Mouse (Mus musculus): ENCODE results near the gene Frmd7. TPM values are rescaled to one million over a fixed set of nuclear protein-coding genes. Genes with fewer than 3 reads are reported as not detected.

Frmd7 gene
- polyA plus RNA-seq, 1 experiment: not detected

GRCm38 (mm10) chrX:50926893-50927545, 15.5 kb downstream of the Frmd7 start:
- WGBS: 49% methylated on average over 10 of the region's 10 CpGs
- Histone ChIP-seq H3K4me3 (ENCODE audit: insufficient read depth, low read depth, low read length) (no peak overlapping the region), H3K4me1 (ENCODE audit: control insufficient read depth, insufficient read depth, low read length) (no peaks in the 10 kb centered on the region), H3K27ac (ENCODE audit: insufficient read depth, low read depth, low read length) (no peak overlapping the region), H3K36me3 (ENCODE audit: control insufficient read depth, insufficient read depth, low read length) (no peaks in the 10 kb centered on the region), H3K27me3 (replicated peaks; ENCODE audit: control insufficient read depth, insufficient read depth, low read length) (no peaks in the 10 kb centered on the region)
- no peak for DNase-seq
- TF ChIP-seq CTCF (conservative IDR thresholded peaks at IDR 0.05; ENCODE audit: insufficient read depth, insufficient read length, low read depth, low read length) (no peak), POLR2A (IDR thresholded peaks at IDR 0.05; ENCODE audit: low read depth, low read length) (no peak)

DNA sequence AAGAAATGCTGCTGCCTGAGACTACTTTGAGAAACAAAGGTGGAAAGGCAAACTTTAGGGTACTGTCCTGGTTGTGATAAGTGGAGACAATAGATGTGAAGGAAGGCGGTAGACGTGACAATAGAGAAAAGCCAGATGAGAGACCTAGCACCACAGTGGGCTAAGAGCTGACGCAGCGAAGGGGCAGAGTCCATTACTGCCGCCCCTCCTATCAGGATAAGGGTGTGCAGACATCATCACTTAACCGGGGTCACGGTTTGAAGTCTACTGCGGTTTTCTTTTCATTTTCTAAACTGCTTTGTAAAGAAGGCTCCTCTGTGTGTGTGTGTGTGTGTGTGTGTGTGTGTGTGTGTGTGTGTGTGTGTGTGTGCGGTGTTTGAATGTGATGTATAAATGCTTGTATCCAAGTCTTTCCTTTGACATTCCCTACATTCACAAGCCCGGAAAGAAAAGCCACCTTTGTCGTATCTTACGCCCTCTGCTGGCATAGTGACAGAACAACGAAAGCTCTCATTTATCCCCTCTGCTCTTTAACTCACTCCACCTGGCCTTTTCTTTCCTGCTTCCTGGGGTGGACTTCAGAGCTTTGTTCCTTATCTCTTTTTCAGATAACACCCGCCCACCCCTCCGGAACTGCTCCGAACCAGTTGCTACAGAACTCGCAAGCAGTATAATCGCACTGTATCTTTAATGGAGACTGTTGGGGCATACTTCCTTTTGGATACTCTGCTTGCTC, 17.7 kb downstream of the Frmd7 start:
- peak; percentile 16 for DNase-seq
- 0 out of 2 replicates have a peak, but pooled peaks have one; percentile 18 for TF ChIP-seq CTCF (conservative IDR thresholded peaks at IDR 0.05; ENCODE audit: insufficient read depth, insufficient read length, low read depth, low read length)
- TF ChIP-seq POLR2A (IDR thresholded peaks at IDR 0.05; ENCODE audit: low read depth, low read length): no peak
- Histone ChIP-seq H3K4me1 (ENCODE audit: control insufficient read depth, insufficient read depth, low read length) (no peaks in the 10 kb centered on the region), H3K4me3 (ENCODE audit: insufficient read depth, low read depth, low read length) (no peak overlapping the region), H3K36me3 (ENCODE audit: control insufficient read depth, insufficient read depth, low read length) (no peaks in the 10 kb centered on the region), H3K27me3 (replicated peaks; ENCODE audit: control insufficient read depth, insufficient read depth, low read length) (no peaks in the 10 kb centered on the region), H3K27ac (ENCODE audit: insufficient read depth, low read depth, low read length) (no peak overlapping the region)
- WGBS: 59% methylated on average over 18 of the region's 18 CpGs

DNA sequence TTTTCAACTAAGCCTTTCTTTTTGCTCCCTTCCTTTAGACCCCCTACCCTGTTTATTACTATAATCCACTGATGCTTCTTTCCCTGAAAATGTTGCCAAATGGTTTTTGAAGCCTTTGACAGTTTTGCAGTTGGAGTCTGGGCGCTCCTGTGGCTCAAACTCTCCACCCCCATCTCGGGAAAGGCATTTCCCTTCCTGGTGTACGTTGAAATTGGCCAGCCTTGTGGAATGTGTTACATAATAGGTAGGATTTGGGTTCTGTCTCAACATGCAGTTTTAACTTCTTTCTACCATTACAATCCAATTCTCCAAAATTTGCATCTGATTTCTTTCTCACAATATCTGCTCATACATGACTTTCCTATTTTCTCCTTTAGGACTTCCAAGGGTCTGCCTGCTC, 23.8 kb downstream of the Frmd7 start:
- no peak for DNase-seq
- Histone ChIP-seq H3K36me3 (ENCODE audit: control insufficient read depth, insufficient read depth, low read length) (no peaks in the 10 kb centered on the region), H3K27ac (ENCODE audit: insufficient read depth, low read depth, low read length) (no peak overlapping the region), H3K4me3 (ENCODE audit: insufficient read depth, low read depth, low read length) (no peak overlapping the region), H3K4me1 (ENCODE audit: control insufficient read depth, insufficient read depth, low read length) (no peaks in the 10 kb centered on the region), H3K27me3 (replicated peaks; ENCODE audit: control insufficient read depth, insufficient read depth, low read length) (no peaks in the 10 kb centered on the region)
- no peak for TF ChIP-seq POLR2A (IDR thresholded peaks at IDR 0.05; ENCODE audit: low read depth, low read length)
- TF ChIP-seq CTCF (conservative IDR thresholded peaks at IDR 0.05; ENCODE audit: insufficient read depth, insufficient read length, low read depth, low read length): no peak
- 28% methylated on average over 3 of the region's 3 CpGs for WGBS

- no peak overlapping the region for H3K27ac ChIP-seq (ENCODE audit: insufficient read depth, low read depth, low read length)
- no peaks in the 10 kb centered on the region for H3K27me3 ChIP-seq (replicated peaks; ENCODE audit: control insufficient read depth, insufficient read depth, low read length)
- 25% methylated on average over 3 of the region's 3 CpGs for WGBS
- no peak overlapping the region for H3K4me3 ChIP-seq (ENCODE audit: insufficient read depth, low read depth, low read length)
- no peaks in the 10 kb centered on the region for H3K4me1 ChIP-seq (ENCODE audit: control insufficient read depth, insufficient read depth, low read length)
- TF ChIP-seq POLR2A (IDR thresholded peaks at IDR 0.05; ENCODE audit: low read depth, low read length): no peak
- no peak for TF ChIP-seq CTCF (conservative IDR thresholded peaks at IDR 0.05; ENCODE audit: insufficient read depth, insufficient read length, low read depth, low read length)
- no peak for DNase-seq
- H3K36me3 ChIP-seq (ENCODE audit: control insufficient read depth, insufficient read depth, low read length): no peaks in the 10 kb centered on the region
Measured at GRCm38 (mm10) chrX:50917389-50917788, 25.1 kb downstream of the Frmd7 start.

GRCm38 (mm10) chrX:50909915-50910314, 32.6 kb downstream of the Frmd7 start:
- Histone ChIP-seq H3K27me3 (replicated peaks; ENCODE audit: control insufficient read depth, insufficient read depth, low read length) (no peaks in the 10 kb centered on the region), H3K36me3 (ENCODE audit: control insufficient read depth, insufficient read depth, low read length) (no peaks in the 10 kb centered on the region), H3K4me3 (ENCODE audit: insufficient read depth, low read depth, low read length) (no peak overlapping the region), H3K27ac (ENCODE audit: insufficient read depth, low read depth, low read length) (no peak overlapping the region), H3K4me1 (ENCODE audit: control insufficient read depth, insufficient read depth, low read length) (no peaks in the 10 kb centered on the region)
- 77% methylated on average over 5 of the region's 5 CpGs for whole genome bisulfite sequencing
- DNase-seq: no peak
- TF ChIP-seq POLR2A (IDR thresholded peaks at IDR 0.05; ENCODE audit: low read depth, low read length) (no peak), CTCF (conservative IDR thresholded peaks at IDR 0.05; ENCODE audit: insufficient read depth, insufficient read length, low read depth, low read length) (no peak)

DNA sequence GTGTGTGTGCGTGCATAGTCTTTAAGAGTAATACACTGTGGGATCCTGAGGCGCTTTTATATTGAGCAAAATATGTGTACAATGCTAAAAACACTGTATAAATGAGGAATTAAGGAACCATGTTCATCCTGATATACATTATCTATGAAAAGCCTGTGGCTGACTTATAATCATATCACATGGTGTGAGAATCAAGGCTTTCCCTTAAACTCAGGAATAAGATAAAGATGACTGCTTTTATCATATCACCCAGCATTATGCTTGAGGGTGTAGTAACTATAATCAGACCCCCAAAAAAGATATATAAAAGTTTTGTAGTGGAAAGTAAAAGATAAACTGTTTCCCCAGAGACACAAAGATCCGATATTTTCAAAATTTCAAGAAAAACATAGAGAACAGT, 39.0 kb downstream of the Frmd7 start:
- WGBS: 96% methylated on average over 3 of the region's 3 CpGs
- Histone ChIP-seq H3K27ac (ENCODE audit: insufficient read depth, low read depth, low read length) (no peak overlapping the region), H3K4me1 (ENCODE audit: control insufficient read depth, insufficient read depth, low read length) (no peaks in the 10 kb centered on the region), H3K4me3 (ENCODE audit: insufficient read depth, low read depth, low read length) (no peak overlapping the region), H3K27me3 (replicated peaks; ENCODE audit: control insufficient read depth, insufficient read depth, low read length) (no peaks in the 10 kb centered on the region), H3K36me3 (ENCODE audit: control insufficient read depth, insufficient read depth, low read length) (no peaks in the 10 kb centered on the region)
- TF ChIP-seq POLR2A (IDR thresholded peaks at IDR 0.05; ENCODE audit: low read depth, low read length) (no peak), CTCF (conservative IDR thresholded peaks at IDR 0.05; ENCODE audit: insufficient read depth, insufficient read length, low read depth, low read length) (no peak)
- no peak for DNase-seq

- no peaks in the 10 kb centered on the region for H3K36me3 ChIP-seq (ENCODE audit: control insufficient read depth, insufficient read depth, low read length)
- 79% methylated on average over 2 of the region's 2 CpGs for WGBS
- no peak for TF ChIP-seq CTCF (conservative IDR thresholded peaks at IDR 0.05; ENCODE audit: insufficient read depth, insufficient read length, low read depth, low read length)
- no peak for TF ChIP-seq POLR2A (IDR thresholded peaks at IDR 0.05; ENCODE audit: low read depth, low read length)
- H3K27me3 ChIP-seq (replicated peaks; ENCODE audit: control insufficient read depth, insufficient read depth, low read length): no peaks in the 10 kb centered on the region
- no peak for DNase-seq
- H3K27ac ChIP-seq (ENCODE audit: insufficient read depth, low read depth, low read length): no peak overlapping the region
- no peaks in the 10 kb centered on the region for H3K4me1 ChIP-seq (ENCODE audit: control insufficient read depth, insufficient read depth, low read length)
- H3K4me3 ChIP-seq (ENCODE audit: insufficient read depth, low read depth, low read length): no peak overlapping the region
Measured at GRCm38 (mm10) chrX:50887999-50888398, 54.5 kb downstream of the Frmd7 start.
